Mouse (Mus musculus) bone marrow, adult 2 months (tissue): ENCODE results near the gene Tbx20.

Source experiments
- CTCF ChIP-seq: fragments of 200-500 bp; IDR thresholded peaks from 2 replicates; pipeline ENCODE4 v1.5.1; 2011; ENCODE audit warnings: low read length, control low read depth; ENCODE audit not compliant: control insufficient read depth, insufficient read depth
- POLR2A ChIP-seq: fragments of 200-500 bp; IDR thresholded peaks from 2 replicates; pipeline ENCODE4 v1.6.1; 2011; ENCODE audit warnings: low read depth, mild to moderate bottlenecking, control low read depth, low read length, borderline replicate concordance; ENCODE audit not compliant: control insufficient read depth

GRCm38 (mm10) chr9:24765572-24765971, 8.5 kb downstream of the Tbx20 start:
- no peak for TF ChIP-seq CTCF
- TF ChIP-seq POLR2A = no peak
